Mouse (Mus musculus) right cerebral cortex, postnatal 4 days (tissue): ENCODE measurements at regions not wholly inside any gene's neighbourhood (a gene's known extent, or its start where the extent isn't known, plus 50 kb on each side); places are given as distances from the start of the nearest gene placed in this dataset.
"Not testable (repeated sequence)": the region's sequence is repeated elsewhere in the genome, so short reads cannot be mapped to it uniquely, and the experiment has no call there.

ENCODE experiments used
- DNase-seq: peaks from one replicate; pipeline ENCODE4 v3.0.0-alpha.2; 2022

GRCm38 (mm10) chr10:119146342-119146741 lies 93.5 kb downstream of the Cand1 start:
- no peak for DNase-seq

GRCm38 (mm10) chr10:119142866-119143265 lies 97.0 kb downstream of the Cand1 start:
- DNase-seq: no peak

- no peak for DNase-seq
Measured at GRCm38 (mm10) chr10:119142307-119142706, 97.5 kb downstream of the Cand1 start.

- no peak for DNase-seq
Measured at GRCm38 (mm10) chr10:119138237-119138636, 101.6 kb downstream of the Cand1 start.

- no peak for DNase-seq
Measured at GRCm38 (mm10) chr10:119135489-119135924, 104.3 kb downstream of the Cand1 start.

GRCm38 (mm10) chr10:119134797-119135488 lies 104.9 kb downstream of the Cand1 start:
- no peak for DNase-seq

GRCm38 (mm10) chr10:119131977-119132376 lies 107.9 kb downstream of the Cand1 start:
- peak; percentile 26 for DNase-seq

- no peak for DNase-seq
Measured at GRCm38 (mm10) chr10:119130676-119131075, 109.2 kb downstream of the Cand1 start.

- no peak for DNase-seq
Measured at GRCm38 (mm10) chr10:119128035-119128434, 111.8 kb downstream of the Cand1 start.

GRCm38 (mm10) chr10:119123517-119123916 lies 116.3 kb downstream of the Cand1 start:
- no peak for DNase-seq

- no peak for DNase-seq
Measured at GRCm38 (mm10) chr10:119122347-119122746, 117.5 kb downstream of the Cand1 start.

GRCm38 (mm10) chr10:119121575-119121974 lies 118.3 kb downstream of the Cand1 start:
- no peak for DNase-seq

GRCm38 (mm10) chr10:119116843-119117390 lies 122.9 kb downstream of the Cand1 start:
- no peak for DNase-seq

- not testable (repeated sequence) for DNase-seq
Measured at GRCm38 (mm10) chr10:119115200-119115599, 124.7 kb downstream of the Cand1 start.

- no peak for DNase-seq
Measured at GRCm38 (mm10) chr10:119114653-119115052, 125.2 kb downstream of the Cand1 start.

GRCm38 (mm10) chr10:119111886-119112285 lies 128.0 kb downstream of the Cand1 start:
- no peak for DNase-seq

GRCm38 (mm10) chr10:119111409-119111808 lies 128.4 kb downstream of the Cand1 start:
- DNase-seq: no peak

GRCm38 (mm10) chr10:119110614-119111013 lies 129.2 kb downstream of the Cand1 start:
- no peak for DNase-seq

- DNase-seq: no peak
Measured at GRCm38 (mm10) chr10:119109207-119109606, 130.6 kb downstream of the Cand1 start.

GRCm38 (mm10) chr10:119107728-119108127 lies 132.1 kb downstream of the Cand1 start:
- DNase-seq: no peak

GRCm38 (mm10) chr10:119106105-119106504 lies 133.8 kb downstream of the Cand1 start:
- DNase-seq: no peak

- DNase-seq: no peak
Measured at GRCm38 (mm10) chr10:119105279-119105881, 134.5 kb downstream of the Cand1 start.

GRCm38 (mm10) chr10:119100511-119100910 lies 139.3 kb downstream of the Cand1 start:
- no peak for DNase-seq

- no peak for DNase-seq
Measured at GRCm38 (mm10) chr10:119099092-119099792, 140.6 kb downstream of the Cand1 start.
